In the genomic region with DNA sequence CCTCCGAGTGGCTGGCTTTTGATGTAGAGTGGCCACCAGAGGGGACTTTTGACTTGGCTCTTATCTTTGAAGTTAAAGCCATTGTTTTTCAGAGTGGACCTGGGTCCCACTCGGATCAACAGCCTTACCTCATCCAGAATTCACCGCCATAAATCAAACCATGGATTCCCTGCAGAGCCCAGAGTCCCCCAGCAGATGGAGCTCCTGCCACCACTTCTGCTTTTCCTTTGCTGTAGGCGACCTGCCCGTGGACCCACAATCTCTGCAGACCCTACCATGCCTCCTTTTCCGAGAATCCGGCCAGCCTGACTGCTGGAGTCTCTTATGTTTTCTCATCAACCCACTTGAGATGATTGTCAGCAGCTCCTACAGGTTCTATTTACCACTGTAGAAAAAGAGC, we compare ENCODE assay signal across 9 mouse cellular contexts. TPM values are rescaled to one million over a fixed set of nuclear protein-coding genes. Genes with fewer than 3 reads are reported as not detected.
A peak's percentile ranks its signal among the peaks of the same experiment; 100 is the strongest.
DNase-seq lines count a peak whose midpoint lies in the region; ATAC-seq and TF ChIP-seq lines count a peak whose summit lies in the region.
"Had no signal": no experiment of that assay in that cellular context is flagged by ENCODE, and none has a peak within 500 bp of the region (broad histone marks: within the 10 kb centered on the region; RNA-seq: fewer than 3 reads in every experiment).

No protein-coding gene starts in this region.

- 19% methylated on average over 7 of the region's 7 CpGs for whole genome bisulfite sequencing in heart, embryonic 11.5 days (ENCODE audit: insufficient replicate concordance)
- WGBS in thymus, adult 2 months: 25% methylated on average over 7 of the region's 7 CpGs

- no peak for ATAC-seq in heart, embryonic 11.5 days (replicated peaks; ENCODE audit: insufficient number of reproducible peaks, low FRiP score, low TSS enrichment)
- ATAC-seq in megakaryocyte-erythroid progenitor cell, adult 5-6 weeks (replicated peaks; ENCODE audit: low FRiP score, low TSS enrichment, poor library complexity, severe bottlenecking): peak; percentile 69

- DNase-seq in heart, adult 11 months: peak; percentile 86
- peak; percentile 74 to 78 for DNase-seq in B cell, adult 2 months
- DNase-seq in adrenal gland, postnatal 25 days: peak; percentile 57
- peak; percentile 42 for DNase-seq in forelimb bud, embryonic 11.5 days (ENCODE audit: low read depth, low spot score)
- DNase-seq in layer of hippocampus, postnatal 14 days (ENCODE audit: low spot score in 2 of 2): peak; percentile 65 to 74
- peak; percentile 60 for DNase-seq in thymus, adult 2 months
- DNase-seq: liver, embryonic 13.5 days had no signal

- H3K36me3 ChIP-seq in heart, embryonic 11.5 days (ENCODE audit: control insufficient read depth, insufficient read depth, low read length): 0 out of 2 replicates have a peak, but pooled peaks cover 2% of the 10 kb centered on the region
- H3K36me3 ChIP-seq in thymus, adult 2 months (ENCODE audit: control insufficient read depth, insufficient read depth, low read length): peaks cover 5% of the 10 kb centered on the region; the same call in 1 of the 2 replicates

- H3K9me3 ChIP-seq in heart, embryonic 11.5 days (replicated peaks; ENCODE audit: control insufficient read depth, low read length): no peaks in the 10 kb centered on the region
- H3K9me3 ChIP-seq: liver, embryonic 13.5 days had no signal

- peak; percentile 63; the same call in 1 of the 2 replicates for TF ChIP-seq CTCF in thymus, adult 2 months (IDR thresholded peaks at IDR 0.05; ENCODE audit: borderline replicate concordance, control insufficient read depth, extremely low read depth, insufficient read depth, low read length, poor library complexity)

- H3K27me3 ChIP-seq in heart, embryonic 11.5 days (ENCODE audit: control insufficient read depth, insufficient read depth, low read length): no peaks in the 10 kb centered on the region
- H3K27me3 ChIP-seq in thymus, adult 2 months (ENCODE audit: control insufficient read depth, insufficient read depth, low read length): no peaks in the 10 kb centered on the region
- H3K27me3 ChIP-seq: liver, embryonic 13.5 days had no signal

- TF ChIP-seq POLR2A in thymus, adult 2 months (IDR thresholded peaks at IDR 0.05; ENCODE audit: control insufficient read depth, extremely low read depth, insufficient read depth, low read length, poor library complexity): no peak

- H3K4me3 ChIP-seq in heart, embryonic 11.5 days (ENCODE audit: low read depth, low read length): no peak overlapping the region
- H3K4me3 ChIP-seq in thymus, adult 2 months (ENCODE audit: control insufficient read depth, insufficient read depth, low read length): no peak overlapping the region
- H3K4me3 ChIP-seq: liver, embryonic 13.5 days had no signal

- H3K9ac ChIP-seq in heart, embryonic 11.5 days (ENCODE audit: low read depth, low read length): no peak overlapping the region
- H3K9ac ChIP-seq: liver, embryonic 13.5 days had no signal

- peaks cover 18% of the 10 kb centered on the region for H3K4me1 ChIP-seq in heart, embryonic 11.5 days (ENCODE audit: control insufficient read depth, insufficient read depth, low read length)
- H3K4me1 ChIP-seq in thymus, adult 2 months (replicated peaks; ENCODE audit: control insufficient read depth, insufficient read depth, low read length): peaks cover 7% of the 10 kb centered on the region

- no peak overlapping the region for H3K27ac ChIP-seq in heart, embryonic 11.5 days (ENCODE audit: low read depth, low read length)
- H3K27ac ChIP-seq in thymus, adult 2 months (ENCODE audit: control insufficient read depth, insufficient read depth, low read length): no peak overlapping the region
- H3K27ac ChIP-seq: liver, embryonic 13.5 days had no signal

- H3K4me2 ChIP-seq in heart, embryonic 11.5 days: no peak overlapping the region
- H3K4me2 ChIP-seq: liver, embryonic 13.5 days had no signal

RNA-seq across cellular contexts. Expression of gene Ppp6r3, which starts 5.8 kb away (rescaled TPM):
- 57.9 and 63.6 TPM in 2 replicates for polyA plus RNA-seq in heart, embryonic 11.5 days (2014; fragmentation: Nextera tagmentation; extraction: Ambion mirVana)
- total RNA-seq in adrenal gland, postnatal 25 days (2021): 112 and 119 TPM in 2 replicates
- 10 to 100 TPM; 84.7 to 87.9 TPM for total RNA-seq in layer of hippocampus, postnatal 14 days (2021)
- 91.4 and 100 TPM in 2 replicates for total RNA-seq in megakaryocyte-erythroid progenitor cell, adult 5-6 weeks (2014; fragmentation: Nextera tagmentation)
- 90.3 and 96.6 TPM in 2 replicates for total RNA-seq in megakaryocyte-erythroid progenitor cell, adult 5-6 weeks (2017)
- polyA plus RNA-seq in thymus, adult 2 months (2012; rRNA removed): 97.4 and 109 TPM in 2 replicates
